Mouse (Mus musculus) midbrain, postnatal 0 days (tissue): ENCODE measurements around the gene Sec22a. TPM values are rescaled to one million over a fixed set of nuclear protein-coding genes. Genes with fewer than 3 reads are reported as not detected.

ENCODE experiments used
- ATAC-seq: fragments of 200-750 bp; cut with Nextera tagmentation; 2 replicates; pipeline ENCODE4 v1.8.0; 2017; ENCODE audit warnings: moderate number of reproducible peaks, mild to moderate bottlenecking, moderate TSS enrichment, moderate library complexity; ENCODE audit not compliant: low FRiP score
- DNase-seq: peaks from one replicate; pipeline ENCODE4 v3.0.0-alpha.2; 2015; ENCODE audit warnings: low spot score
- H3K27ac ChIP-seq: fragments of 300-500 bp; sonication (generic); 2 replicates; pipeline ENCODE4 v1.5.1; 2014; ENCODE audit warnings: low read depth, mild to moderate bottlenecking, low read length, mixed read lengths
- H3K27me3 ChIP-seq: fragments of 300-500 bp; sonication (generic); 2 replicates; pipeline ENCODE4 v1.6.1; 2014; ENCODE audit warnings: low read length, control low read depth, mixed read lengths; ENCODE audit not compliant: insufficient read depth
- H3K36me3 ChIP-seq: fragments of 300-500 bp; sonication (generic); 2 replicates; pipeline ENCODE4 v1.6.1; 2014; ENCODE audit warnings: low read length, control low read depth, mixed read lengths; ENCODE audit not compliant: insufficient read depth
- H3K4me1 ChIP-seq: fragments of 300-500 bp; sonication (generic); 2 replicates; pipeline ENCODE4 v1.6.1; 2014; ENCODE audit warnings: mild to moderate bottlenecking, control low read depth, antibody characterized with exemption, low read length, mixed read lengths; ENCODE audit not compliant: insufficient read depth
- H3K4me2 ChIP-seq: fragments of 300-500 bp; sonication (generic); 2 replicates; pipeline ENCODE4 v1.6.1; 2014; ENCODE audit warnings: low read depth, mild to moderate bottlenecking, low read length, mixed read lengths; ENCODE audit not compliant: poor library complexity, severe bottlenecking
- H3K4me3 ChIP-seq: fragments of 300-500 bp; sonication (generic); 2 replicates; pipeline ENCODE4 v1.5.1; 2014; ENCODE audit warnings: low read depth, mild to moderate bottlenecking, low read length, moderate library complexity
- H3K9ac ChIP-seq: fragments of 300-500 bp; sonication (generic); replicated peaks from 2 replicates; pipeline ENCODE4 v1.6.1; 2014; ENCODE audit warnings: mild to moderate bottlenecking, low read length, moderate library complexity, mixed read lengths; ENCODE audit not compliant: poor library complexity, severe bottlenecking
- H3K9me3 ChIP-seq: fragments of 300-500 bp; sonication (generic); 2 replicates; pipeline ENCODE4 v1.6.1; 2016; ENCODE audit warnings: low read length, control low read depth
- CTCF ChIP-seq: IDR thresholded peaks from 2 replicates; pipeline ENCODE4 v1.5.1; 2016; ENCODE audit warnings: antibody characterized with exemption, mild to moderate bottlenecking
- WGBS: fragments of 180-500 bp; shearing (Covaris S2); extraction: QIAGEN DNeasy Blood & Tissue Kit; methylation state at CpG from one replicate; pipeline ENCODE4 v1.1.7; 2014; 5-methylcytosine and 5-hydroxymethylcytosine counted together
- polyA plus RNA-seq: library from polyadenylated mRNA; unstranded; fragments of >200 nt; fragmentation: Nextera tagmentation; extraction: Ambion mirVana; gene quantifications from 2 replicates; pipeline ENCODE4 v1.2.1, GENCODE M21; 2015
- total RNA-seq: library from RNA; depleted of rRNA; stranded (reverse); fragments of >200 nt; gene quantifications from 2 replicates; pipeline ENCODE4 v1.2.3, GENCODE M21; 2014

Gene Sec22a
- total and polyA plus RNA-seq, 2 experiments from 2014 or later, result 22.4 to 39.9 TPM

- Histone ChIP-seq H3K27me3 (no peaks in the 10 kb centered on the region), H3K4me3 (peak overlapping the region; percentile 75), H3K9ac (peak overlapping the region; percentile 75), H3K4me2 (peak overlapping the region; percentile 67), H3K36me3 (no peaks in the 10 kb centered on the region), H3K27ac (peak overlapping the region; percentile 34; the same call in 1 of the 2 replicates), H3K9me3 (no peaks in the 10 kb centered on the region), H3K4me1 (no peaks in the 10 kb centered on the region)
- ATAC-seq, result no peak; the same call in 1 of the 2 replicates
- under 1% methylated on average over 7 of the region's 7 CpGs for WGBS
- 0 out of 2 replicates have a peak, but pooled peaks have one; percentile 13 for TF ChIP-seq CTCF
- no peak for DNase-seq
Measured at GRCm38 (mm10) chr16:35364063-35364428, 328 bp upstream of the Sec22a start.

- ATAC-seq, result no peak
- H3K9me3 ChIP-seq, result no peaks in the 10 kb centered on the region
- no peak overlapping the region for H3K27ac ChIP-seq
- H3K4me3 ChIP-seq, result no peak overlapping the region
- H3K4me2 ChIP-seq, result no peak overlapping the region
- TF ChIP-seq CTCF, result peak; percentile 34
- 86% methylated on average over 2 of the region's 2 CpGs for WGBS
- no peaks in the 10 kb centered on the region for H3K4me1 ChIP-seq
- DNase-seq, result no peak
- no peaks in the 10 kb centered on the region for H3K27me3 ChIP-seq
- no peak overlapping the region for H3K9ac ChIP-seq
- H3K36me3 ChIP-seq, result no peaks in the 10 kb centered on the region
Measured at GRCm38 (mm10) chr16:35362221-35362620, 1.5 kb downstream of the Sec22a start.

GRCm38 (mm10) chr16:35360593-35360992, 3.1 kb downstream of the Sec22a start:
- Histone ChIP-seq H3K4me1 (no peaks in the 10 kb centered on the region), H3K27ac (no peak overlapping the region), H3K9ac (no peak overlapping the region), H3K4me2 (no peak overlapping the region), H3K27me3 (no peaks in the 10 kb centered on the region), H3K9me3 (no peaks in the 10 kb centered on the region), H3K36me3 (peaks cover under 1% of the 10 kb centered on the region; the same call in 1 of the 2 replicates), H3K4me3 (no peak overlapping the region)
- WGBS, result 32% methylated on average over 6 of the region's 6 CpGs
- ATAC-seq (no peak), DNase-seq (peak; percentile 36)
- TF ChIP-seq CTCF, result peak; percentile 72

- Histone ChIP-seq H3K27me3 (no peaks in the 10 kb centered on the region), H3K9me3 (no peaks in the 10 kb centered on the region), H3K4me3 (no peak overlapping the region), H3K4me2 (no peak overlapping the region), H3K4me1 (no peaks in the 10 kb centered on the region), H3K9ac (no peak overlapping the region), H3K27ac (no peak overlapping the region), H3K36me3 (peaks cover 4% of the 10 kb centered on the region; the same call in 1 of the 2 replicates)
- no peak for TF ChIP-seq CTCF
- WGBS, result 89% methylated on average over 1 of the region's 1 CpGs
- no peak for DNase-seq
- ATAC-seq, result no peak
Measured at GRCm38 (mm10) chr16:35357449-35357848, 6.3 kb downstream of the Sec22a start.

- no peak overlapping the region for H3K27ac ChIP-seq
- ATAC-seq (no peak), DNase-seq (no peak)
- no peak overlapping the region for H3K9ac ChIP-seq
- 64% methylated on average over 1 of the region's 1 CpGs for WGBS
- no peaks in the 10 kb centered on the region for H3K4me1 ChIP-seq
- TF ChIP-seq CTCF, result no peak
- H3K4me3 ChIP-seq, result no peak overlapping the region
- no peak overlapping the region for H3K4me2 ChIP-seq
- no peaks in the 10 kb centered on the region for H3K27me3 ChIP-seq
- H3K36me3 ChIP-seq, result peaks cover 4% of the 10 kb centered on the region; the same call in 1 of the 2 replicates
- no peaks in the 10 kb centered on the region for H3K9me3 ChIP-seq
Measured at GRCm38 (mm10) chr16:35330451-35330850, 33.3 kb downstream of the Sec22a start.

- H3K27ac ChIP-seq, result no peak overlapping the region
- ATAC-seq (no peak), DNase-seq (no peak)
- H3K27me3 ChIP-seq, result no peaks in the 10 kb centered on the region
- no peak for TF ChIP-seq CTCF
- 82% methylated on average over 2 of the region's 2 CpGs for WGBS
- H3K4me1 ChIP-seq, result no peaks in the 10 kb centered on the region
- H3K36me3 ChIP-seq, result no peaks in the 10 kb centered on the region; the same call in 1 of the 2 replicates
- H3K4me2 ChIP-seq, result no peak overlapping the region
- H3K9ac ChIP-seq, result no peak overlapping the region
- no peak overlapping the region for H3K4me3 ChIP-seq
- H3K9me3 ChIP-seq, result no peaks in the 10 kb centered on the region
Measured at GRCm38 (mm10) chr16:35319773-35320172, 43.9 kb downstream of the Sec22a start.
